Mouse (Mus musculus): Measurements from ENCODE around the gene Tac1.

DNA sequence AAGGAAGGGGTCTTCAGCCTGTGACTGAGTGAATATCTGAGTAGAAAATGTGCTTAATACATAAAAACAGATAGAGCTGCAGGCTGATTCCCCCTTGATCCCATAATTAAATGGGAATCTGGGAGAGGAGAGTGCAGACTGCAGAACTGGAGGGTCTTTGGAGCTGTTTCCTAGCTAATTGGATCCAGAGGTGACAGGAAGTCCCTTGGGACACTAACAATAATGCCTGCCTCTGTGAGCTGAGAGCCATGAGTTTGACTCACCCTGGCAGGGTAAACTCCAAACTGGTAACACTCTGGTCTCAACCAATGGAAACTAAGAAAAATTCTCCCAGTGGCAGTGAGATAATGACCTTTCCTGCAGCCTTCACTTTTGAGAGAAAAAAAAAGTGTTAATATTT is 3.5 kb downstream of the Tac1 start:
- TF ChIP-seq CTCF (IDR thresholded peaks at IDR 0.05; ENCODE audit: low read depth) (no peak), EP300 (IDR thresholded peaks at IDR 0.05; ENCODE audit: low read depth) (no peak)

All from liver, postnatal 0 days (tissue).